Mouse (Mus musculus): Measurements from ENCODE around the gene Adcy9. TPM values are rescaled to one million over a fixed set of nuclear protein-coding genes. Genes with fewer than 3 reads are reported as not detected.

Adcy9 gene
- total and polyA plus RNA-seq, 3 experiments, result 3.0 to 4.3 TPM; not detected in 1

DNA sequence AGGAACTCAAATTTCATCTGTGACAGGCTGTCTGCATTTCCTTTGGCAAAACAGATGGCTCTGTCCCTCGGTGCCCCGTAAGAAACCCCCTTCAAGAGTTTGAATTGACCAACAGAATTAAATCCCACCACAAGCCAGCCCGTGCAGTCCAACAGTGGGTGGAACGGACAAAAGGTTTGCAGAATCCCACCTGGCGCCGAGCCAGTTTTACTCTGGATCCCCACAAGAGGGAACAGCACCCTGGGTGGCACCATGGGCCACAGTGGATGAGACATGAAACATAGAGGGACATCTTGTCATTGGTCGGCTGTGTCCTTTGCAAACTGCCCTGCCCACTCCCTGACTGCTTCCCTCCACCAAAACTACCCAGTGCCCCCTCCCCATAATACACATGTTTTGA, 133.7 kb downstream of the Adcy9 start:
- Histone ChIP-seq H3K36me3 (ENCODE audit: control insufficient read depth in 1 of 2, insufficient read depth in 2 of 2, low read length in 2 of 2) (no peaks in the 10 kb centered on the region), H3K27me3 (ENCODE audit: control insufficient read depth in 1 of 2, insufficient read depth in 2 of 2, low read length in 2 of 2) (no peaks in the 10 kb centered on the region), H3K9me3 (replicated peaks; ENCODE audit: insufficient read depth, low read length) (no peaks in the 10 kb centered on the region), H3K4me1 (ENCODE audit: control insufficient read depth in 1 of 2, insufficient read depth in 2 of 2, low read length in 2 of 2) (no peaks in the 10 kb centered on the region), H3K9ac (ENCODE audit: control insufficient read depth, low read depth, low read length, poor library complexity, severe bottlenecking) (no peak overlapping the region), H3K79me2 (ENCODE audit: control insufficient read depth, insufficient read depth, low read length, poor library complexity) (no peaks in the 10 kb centered on the region), H3K4me3 (ENCODE audit: control insufficient read depth in 1 of 2, insufficient read depth in 1 of 2, low read depth in 2 of 2, low read length in 2 of 2) (no peak overlapping the region), H3K27ac (ENCODE audit: control insufficient read depth, low read depth, low read length) (no peak overlapping the region)
- no peak for TF ChIP-seq MYB (IDR thresholded peaks at IDR 0.05; ENCODE audit: low read depth, low read length)
- TF ChIP-seq NRF1 (IDR thresholded peaks at IDR 0.05; ENCODE audit: insufficient read depth, low read depth, low read length, poor library complexity, severe bottlenecking), result no peak
- no peak for TF ChIP-seq GABPA (IDR thresholded peaks at IDR 0.05; ENCODE audit: low read depth, low read length)
- TF ChIP-seq BHLHE40 (IDR thresholded peaks at IDR 0.05; ENCODE audit: borderline replicate concordance, low read depth, low read length), result no peak
- no peak for TF ChIP-seq KAT2A (conservative IDR thresholded peaks at IDR 0.05; ENCODE audit: low read depth, low read length)
- no peak for TF ChIP-seq E2F4 (IDR thresholded peaks at IDR 0.05; ENCODE audit: borderline replicate concordance, low read depth, low read length)
- no peak for TF ChIP-seq NELFE (IDR thresholded peaks at IDR 0.05; ENCODE audit: low read depth, low read length)
- no peak for TF ChIP-seq POLR2AphosphoS2 (IDR thresholded peaks at IDR 0.05; ENCODE audit: low read length)
- no peak for TF ChIP-seq POLR2A (IDR thresholded peaks at IDR 0.05; ENCODE audit: control insufficient read depth in 1 of 2, insufficient read depth in 1 of 2, low read depth in 1 of 2, low read length in 2 of 2, poor library complexity in 1 of 2)
- TF ChIP-seq MAX (IDR thresholded peaks at IDR 0.05; ENCODE audit: low read length), result no peak
- no peak for TF ChIP-seq SMC3 (IDR thresholded peaks at IDR 0.05; ENCODE audit: low read depth, low read length)
- no peak for TF ChIP-seq MEF2A (IDR thresholded peaks at IDR 0.05; ENCODE audit: extremely low read depth, insufficient replicate concordance, low read depth, low read length, poor library complexity, severe bottlenecking)
- DNase-seq (ENCODE audit: low read depth, low spot score), result no peak

DNA sequence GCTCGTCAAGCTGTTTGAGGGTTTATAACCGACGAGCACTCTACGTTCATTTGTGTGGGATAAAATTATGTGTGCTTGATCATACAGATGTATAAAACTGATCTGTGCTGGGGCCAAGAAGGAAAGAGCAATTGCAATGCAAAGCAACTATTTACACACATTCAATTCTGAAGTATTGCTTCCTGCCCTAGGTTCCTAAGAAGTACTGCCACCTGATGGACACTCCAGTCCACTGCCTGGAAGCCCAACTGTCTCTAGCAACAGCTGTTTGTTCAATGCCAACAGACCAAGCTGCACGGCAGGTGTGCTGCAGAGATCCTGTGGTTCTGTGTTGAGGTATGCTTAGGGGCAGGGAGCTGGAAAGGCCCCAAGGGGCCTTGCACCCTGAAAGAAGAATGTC, 135.0 kb downstream of the Adcy9 start:
- Histone ChIP-seq H3K27me3 (ENCODE audit: control insufficient read depth in 1 of 2, insufficient read depth in 2 of 2, low read length in 2 of 2) (no peaks in the 10 kb centered on the region), H3K36me3 (ENCODE audit: control insufficient read depth in 1 of 2, insufficient read depth in 2 of 2, low read length in 2 of 2) (no peaks in the 10 kb centered on the region), H3K27ac (ENCODE audit: control insufficient read depth, low read depth, low read length) (no peak overlapping the region), H3K79me2 (ENCODE audit: control insufficient read depth, insufficient read depth, low read length, poor library complexity) (no peaks in the 10 kb centered on the region), H3K9ac (ENCODE audit: control insufficient read depth, low read depth, low read length, poor library complexity, severe bottlenecking) (no peak overlapping the region), H3K4me1 (ENCODE audit: control insufficient read depth in 1 of 2, insufficient read depth in 2 of 2, low read length in 2 of 2) (no peaks in the 10 kb centered on the region), H3K4me3 (ENCODE audit: control insufficient read depth in 1 of 2, insufficient read depth in 1 of 2, low read depth in 2 of 2, low read length in 2 of 2) (no peak overlapping the region), H3K9me3 (replicated peaks; ENCODE audit: insufficient read depth, low read length) (no peaks in the 10 kb centered on the region)
- DNase-seq (ENCODE audit: low read depth, low spot score), result peak; percentile 46
- TF ChIP-seq ELF1 (IDR thresholded peaks at IDR 0.05; ENCODE audit: low read depth, low read length) (no peak), SMC3 (IDR thresholded peaks at IDR 0.05; ENCODE audit: low read depth, low read length) (peak; percentile 63), UBTF (IDR thresholded peaks at IDR 0.05; ENCODE audit: borderline replicate concordance, insufficient read depth, low read depth, low read length) (no peak), USF1 (IDR thresholded peaks at IDR 0.05; ENCODE audit: low read depth, low read length) (no peak), GATA1 (IDR thresholded peaks at IDR 0.05; ENCODE audit: low read depth, low read length) (no peak), MXI1 (IDR thresholded peaks at IDR 0.05; ENCODE audit: low read depth, low read length) (no peak), ETS1 (IDR thresholded peaks at IDR 0.05; ENCODE audit: low read depth, low read length) (no peak), RCOR1 (IDR thresholded peaks at IDR 0.05; ENCODE audit: low read depth, low read length) (no peak), SIN3A (IDR thresholded peaks at IDR 0.05; ENCODE audit: low read length) (0 out of 2 replicates have a peak, but pooled peaks have one; percentile 19), RAD21 (IDR thresholded peaks at IDR 0.05; ENCODE audit: low read depth, low read length) (peak; percentile 55), ZNF384 (IDR thresholded peaks at IDR 0.05; ENCODE audit: low read depth, low read length) (no peak), MEF2A (IDR thresholded peaks at IDR 0.05; ENCODE audit: extremely low read depth, insufficient replicate concordance, low read depth, low read length, poor library complexity, severe bottlenecking) (no peak), POLR2AphosphoS5 (IDR thresholded peaks at IDR 0.05; ENCODE audit: borderline replicate concordance, low read depth, low read length) (no peak), CTCF (IDR thresholded peaks at IDR 0.05 in 2 of 3, conservative IDR thresholded peaks at IDR 0.05 in 1 of 3; ENCODE audit: control insufficient read depth in 1 of 3, insufficient read depth in 1 of 3, low read depth in 2 of 3, low read length in 3 of 3, poor library complexity in 1 of 3, severe bottlenecking in 1 of 3) (peak; percentile 47 to 66 (median 50)), TAL1 (IDR thresholded peaks at IDR 0.05; ENCODE audit: low read length) (no peak), NRF1 (IDR thresholded peaks at IDR 0.05; ENCODE audit: insufficient read depth, low read depth, low read length, poor library complexity, severe bottlenecking) (no peak), USF2 (IDR thresholded peaks at IDR 0.05; ENCODE audit: borderline replicate concordance in 1 of 2, insufficient read depth in 1 of 2, low read depth in 1 of 2, low read length in 2 of 2) (no peak), ZC3H11A (IDR thresholded peaks at IDR 0.05; ENCODE audit: low read depth, low read length) (peak; percentile 38), TCF12 (IDR thresholded peaks at IDR 0.05; ENCODE audit: low read depth, low read length) (no peak), CHD2 (IDR thresholded peaks at IDR 0.05; ENCODE audit: low read length) (no peak), POLR2AphosphoS2 (IDR thresholded peaks at IDR 0.05; ENCODE audit: low read length) (no peak), NELFE (IDR thresholded peaks at IDR 0.05; ENCODE audit: low read depth, low read length) (no peak), TBP (IDR thresholded peaks at IDR 0.05; ENCODE audit: low read depth, low read length) (no peak), ZKSCAN1 (IDR thresholded peaks at IDR 0.05; ENCODE audit: low read depth, low read length) (no peak)

Measured in MEL (cell line).